Mouse (Mus musculus) megakaryocyte, adult 5-6 weeks (primary cell): ENCODE measurements around the gene Actr6. TPM values are rescaled to one million over a fixed set of nuclear protein-coding genes. Genes with fewer than 3 reads are reported as not detected.

ENCODE experiments used
- ATAC-seq: 2 replicates; pipeline ENCODE4 v1.8.0; 2016; ENCODE audit warnings: mild to moderate bottlenecking, inconsistent platforms; ENCODE audit not compliant: poor library complexity, severe bottlenecking
- total RNA-seq, 2 experiments: library from RNA; stranded (forward) in 1 of 2; stranded (reverse) in 1 of 2; fragments of 153-499, 151-499 nt in 1 of 2; fragments of 221-1000, 200-1000 nt in 1 of 2; gene quantifications; 2 replicates each; pipeline versions ENCODE4 v1.2.3 to v1.2.4; 2015 to 2017

Gene Actr6
- total RNA-seq (2015) (20.1 and 27.0 TPM in 2 replicates), total RNA-seq (2017) (12.1 and 14.8 TPM in 2 replicates)

DNA sequence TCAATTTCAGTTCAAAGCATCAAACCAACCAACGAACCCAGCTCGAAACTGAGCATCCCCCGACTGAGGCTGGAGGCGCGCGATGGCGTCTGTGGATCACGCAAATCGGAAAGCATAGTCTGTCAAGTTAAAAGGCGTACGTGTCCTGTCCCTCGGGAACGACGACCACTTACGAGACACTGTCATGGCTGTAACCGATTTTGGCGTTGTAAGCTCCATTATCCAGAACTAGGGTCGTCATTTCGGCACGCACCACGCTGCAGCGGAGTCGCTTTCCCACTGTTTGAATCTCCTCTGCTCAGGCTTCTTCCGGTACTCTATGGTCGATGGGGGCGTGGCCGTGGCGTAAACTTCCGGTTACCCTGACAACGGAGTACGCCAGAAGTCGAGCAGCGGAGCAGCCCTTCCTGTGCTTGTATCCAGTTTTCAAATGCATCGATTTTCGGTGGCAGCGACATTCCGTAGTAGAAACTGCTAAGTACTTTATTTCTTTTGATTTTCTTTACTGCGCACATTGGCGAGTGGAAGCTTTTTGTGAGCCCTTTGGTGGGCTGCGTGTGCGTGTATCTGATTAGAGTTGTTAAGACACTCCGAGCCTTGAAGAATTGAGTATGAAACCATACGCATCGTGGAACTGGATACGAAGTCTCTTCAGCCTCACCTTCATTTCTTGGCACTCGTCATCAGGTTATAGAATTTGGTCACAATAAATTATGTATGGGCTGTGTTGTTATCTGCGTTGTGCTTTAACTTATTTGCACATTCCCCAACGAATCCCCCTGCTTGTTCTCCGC, at the start of gene Actr6:
Actr6 (minus strand) TSS at position 295 of the 794 bp plus-strand sequence.
- ATAC-seq, result peak; percentile 99

DNA sequence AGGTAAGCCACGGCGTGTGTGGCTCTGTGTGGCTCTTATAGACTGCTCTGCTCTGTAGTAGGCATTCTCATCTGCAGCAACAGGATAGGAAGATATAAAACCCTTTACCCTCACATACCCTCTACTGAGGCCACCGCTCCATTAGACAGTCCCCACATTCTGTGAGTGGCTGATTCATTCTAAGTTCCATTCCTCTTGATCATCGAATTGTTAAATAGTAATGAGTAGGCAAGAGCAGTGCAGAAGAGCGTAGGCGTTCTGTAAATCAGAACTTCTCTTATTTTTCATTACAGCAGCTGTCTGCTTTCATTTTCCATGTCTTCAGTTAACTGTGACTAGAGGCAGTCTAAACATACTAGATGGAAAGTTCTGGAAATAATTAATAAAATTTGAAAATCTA, 43.9 kb upstream of the Actr6 start:
- no peak for ATAC-seq

DNA sequence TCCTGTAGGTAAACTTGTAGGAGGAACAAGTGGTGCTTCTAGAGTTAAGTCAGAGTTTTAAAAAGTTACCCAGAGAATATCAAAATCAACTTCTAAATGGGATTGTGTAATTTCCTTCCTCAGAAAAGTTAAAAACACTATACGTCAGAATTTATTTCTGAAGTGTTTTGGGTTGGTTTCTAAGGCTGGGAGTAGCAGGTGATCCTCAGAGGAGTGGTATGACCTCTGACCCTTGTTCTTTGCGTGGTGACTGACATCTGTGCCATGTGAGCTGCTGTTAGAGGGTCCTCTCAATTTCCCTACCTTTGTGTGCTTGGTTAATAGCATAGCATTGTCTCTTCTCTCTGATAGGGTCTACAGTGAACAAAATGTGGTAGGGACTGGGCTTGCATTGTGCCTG, 39.8 kb upstream of the Actr6 start:
- ATAC-seq, result no peak

GRCm38 (mm10) chr10:89769096-89769495, 37.0 kb upstream of the Actr6 start:
- ATAC-seq, result no peak

DNA sequence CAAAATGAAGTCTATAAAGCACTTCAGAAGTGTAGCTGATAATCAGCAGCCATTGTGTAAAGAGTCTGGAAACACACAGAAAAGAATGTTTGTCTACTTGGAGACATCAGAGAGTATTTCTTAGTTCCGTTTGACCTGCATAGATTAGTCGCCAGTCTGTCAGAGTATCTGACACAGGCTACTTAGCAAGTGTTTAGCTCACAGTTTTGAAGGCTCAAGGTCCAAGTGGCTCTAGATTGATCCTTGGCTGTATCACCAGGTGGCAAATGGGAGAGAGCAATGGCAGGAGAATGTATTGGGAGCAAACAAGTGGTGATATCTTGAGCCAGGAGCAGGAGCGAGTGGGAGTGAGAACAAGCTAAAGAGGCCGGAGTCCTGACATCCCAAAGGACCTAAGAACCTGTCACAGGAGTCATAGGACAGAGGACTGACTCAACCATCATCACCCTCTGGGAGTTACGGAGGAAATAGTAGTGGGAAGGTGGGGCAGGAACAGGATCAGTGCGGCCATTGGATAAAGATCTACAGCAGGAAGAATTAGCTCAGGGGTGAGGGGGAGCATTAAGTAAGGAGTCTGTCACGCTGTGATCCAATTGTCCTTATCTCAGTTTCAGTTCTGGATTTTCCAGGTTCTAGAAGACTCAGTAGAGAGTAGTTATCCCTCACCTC, 36.4 kb upstream of the Actr6 start:
- ATAC-seq, result no peak

- ATAC-seq, result no peak
Measured at GRCm38 (mm10) chr10:89765790-89766714, 34.0 kb upstream of the Actr6 start.

GRCm38 (mm10) chr10:89764457-89765121, 32.5 kb upstream of the Actr6 start:
- ATAC-seq, result no peak

- ATAC-seq, result no peak
Measured at GRCm38 (mm10) chr10:89760772-89761171, 28.7 kb upstream of the Actr6 start.

DNA sequence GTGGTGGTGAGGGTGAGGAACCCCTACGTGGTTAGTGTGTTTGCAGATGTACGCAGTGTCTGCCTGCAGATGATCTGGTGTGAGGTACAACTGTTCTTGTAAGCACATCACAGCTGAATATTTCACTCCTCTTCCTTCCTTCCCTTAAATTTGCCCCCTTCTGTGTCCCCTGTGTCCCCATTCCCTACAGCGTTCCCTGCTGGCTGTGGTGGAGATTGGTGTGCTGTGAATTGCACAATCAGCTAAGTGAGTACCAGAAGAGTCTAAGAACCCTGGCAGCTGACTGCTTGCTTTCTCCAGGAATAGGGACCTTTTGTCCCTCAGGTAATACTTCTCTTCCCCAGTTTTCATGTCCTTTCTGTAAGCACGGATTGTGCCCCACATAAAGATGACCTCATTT, 23.1 kb upstream of the Actr6 start:
- peak; percentile 54 for ATAC-seq

DNA sequence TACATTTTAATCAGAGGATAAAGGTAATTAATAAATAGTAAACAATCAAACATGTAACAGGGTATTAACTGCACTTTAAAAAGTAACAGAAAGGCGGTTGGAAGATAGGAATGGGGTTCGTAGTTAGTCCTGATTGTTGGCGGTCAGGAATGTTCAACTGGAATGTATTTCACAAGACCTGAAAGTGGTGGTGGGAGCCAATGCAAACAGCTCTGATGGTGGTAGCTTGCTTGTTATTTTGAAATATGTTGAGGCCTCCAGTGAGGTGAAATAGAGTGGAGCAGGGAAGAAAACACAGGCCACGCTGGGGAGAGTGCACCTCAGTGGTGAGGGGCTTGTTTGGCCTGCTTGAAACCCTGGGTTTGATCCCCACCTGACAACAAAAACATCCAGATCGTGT, 19.0 kb upstream of the Actr6 start:
- ATAC-seq, result no peak

DNA sequence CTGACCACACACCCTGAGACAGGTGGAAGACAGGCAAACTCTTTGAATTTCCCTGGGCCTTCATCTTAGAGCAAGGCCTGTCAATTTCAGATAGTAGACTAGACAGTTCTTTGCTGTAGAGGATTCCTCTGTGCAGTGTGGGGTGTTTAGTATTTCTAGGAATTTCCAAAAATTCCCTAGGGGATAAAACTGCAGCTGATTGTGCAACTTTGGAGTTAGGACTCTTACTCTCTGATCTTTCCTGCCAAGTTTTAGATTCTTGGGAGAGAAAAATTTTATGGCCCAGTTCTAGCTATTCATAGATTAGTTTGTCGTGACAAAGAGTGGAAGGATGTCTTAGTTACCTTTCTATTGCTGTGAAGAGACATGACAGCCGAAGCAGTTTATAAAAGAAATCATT, 16.5 kb upstream of the Actr6 start:
- no peak for ATAC-seq

DNA sequence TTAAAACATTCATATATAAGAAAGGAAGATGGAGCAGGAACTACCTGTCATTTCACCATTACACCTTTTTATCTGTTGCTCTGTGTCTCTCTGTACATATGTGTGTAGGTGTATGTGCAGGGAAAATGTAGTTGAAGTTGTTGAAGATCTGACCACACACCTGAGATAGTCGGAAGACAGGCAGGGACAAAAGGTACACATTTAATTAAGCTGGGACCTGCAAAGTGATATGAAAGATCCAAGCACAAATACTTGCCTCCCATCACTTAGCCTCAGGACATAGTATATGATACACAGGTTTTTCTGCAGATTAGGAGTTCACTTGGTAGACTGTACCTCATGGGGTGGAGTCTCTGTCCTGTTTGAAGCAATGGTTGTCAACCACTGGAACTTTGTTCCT, 15.8 kb upstream of the Actr6 start:
- no peak for ATAC-seq

DNA sequence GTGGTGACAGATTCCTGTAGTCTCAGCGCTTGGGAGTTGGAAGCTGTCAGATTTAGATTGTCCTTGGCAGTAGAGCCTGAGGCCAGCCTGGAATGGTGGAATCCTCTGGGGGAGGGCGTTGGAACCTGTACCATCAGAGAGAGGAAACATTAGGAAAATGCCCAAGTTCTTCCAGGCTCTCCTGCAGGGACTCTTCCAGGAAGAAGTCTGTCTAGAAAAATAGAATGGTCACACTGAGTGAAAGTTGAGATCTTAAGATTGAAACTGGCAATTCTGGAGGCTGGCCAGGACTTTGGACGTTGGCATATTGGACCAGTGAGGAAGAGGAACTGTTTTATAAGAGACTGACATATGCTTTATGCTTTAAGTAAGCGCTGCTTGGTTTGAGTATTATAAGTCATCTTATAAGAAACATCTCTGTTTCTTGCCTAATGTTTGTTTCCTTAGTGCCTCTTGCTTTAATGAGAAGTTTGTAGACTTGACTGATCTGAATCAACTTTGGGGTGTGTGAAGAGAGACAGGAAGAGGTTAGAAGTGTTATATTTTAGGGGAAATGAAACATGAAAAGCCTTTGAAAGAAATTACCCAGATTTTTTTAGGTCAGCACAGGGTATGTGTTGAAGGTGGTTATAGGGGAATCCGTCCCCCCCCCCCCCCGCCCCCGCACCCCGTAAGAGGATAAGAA, 15.3 kb upstream of the Actr6 start:
- ATAC-seq, result peak; percentile 23

DNA sequence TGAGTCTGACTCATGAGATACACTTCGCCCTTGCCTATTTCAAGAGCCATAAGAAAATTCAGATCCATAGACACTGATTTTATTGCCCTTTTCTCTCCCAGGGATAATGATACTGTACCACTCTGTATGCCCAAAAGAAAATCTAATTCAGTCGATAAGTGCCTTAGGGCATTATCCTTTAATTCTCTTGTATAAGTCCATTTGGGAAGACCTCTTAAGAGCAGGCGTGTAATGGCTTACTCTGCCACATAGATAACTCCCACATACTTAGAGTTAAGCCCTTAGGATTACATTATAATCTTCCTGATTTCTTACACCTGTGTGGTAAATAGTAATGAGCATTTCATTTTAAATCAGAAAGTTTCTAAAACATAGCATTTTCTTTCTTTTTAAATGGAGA, 14.5 kb upstream of the Actr6 start:
- ATAC-seq, result no peak

- ATAC-seq, result peak; percentile 41
Measured at GRCm38 (mm10) chr10:89745666-89746020, 13.5 kb upstream of the Actr6 start.

- ATAC-seq, result peak; percentile 73
Measured at GRCm38 (mm10) chr10:89744871-89745665, 13.0 kb upstream of the Actr6 start, which contains the start of gene Uhrf1bp1l. Gene Uhrf1bp1l, plus strand, starts transcription at chr10:89744991.

DNA sequence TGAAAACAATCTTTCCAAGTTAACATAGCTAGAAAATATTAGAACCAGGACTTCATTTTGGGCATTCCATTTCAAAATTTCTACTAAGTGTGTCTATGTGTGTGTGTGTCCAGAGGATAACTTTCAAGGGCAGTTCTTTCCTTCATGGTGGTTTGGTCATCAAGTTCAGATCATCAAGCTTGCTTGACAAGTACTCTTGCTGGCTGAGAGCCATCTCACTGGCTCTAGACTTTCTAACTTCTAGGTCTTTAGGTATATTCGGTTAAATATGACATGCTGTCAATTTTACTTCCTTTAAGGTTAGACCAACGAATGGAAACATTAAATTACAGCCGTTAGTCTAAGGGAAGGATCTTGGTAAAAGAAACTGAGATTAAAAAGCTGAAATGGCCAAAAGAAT, 12.2 kb upstream of the Actr6 start:
- ATAC-seq, result no peak

GRCm38 (mm10) chr10:89743266-89743665, 11.2 kb upstream of the Actr6 start:
- ATAC-seq, result no peak

DNA sequence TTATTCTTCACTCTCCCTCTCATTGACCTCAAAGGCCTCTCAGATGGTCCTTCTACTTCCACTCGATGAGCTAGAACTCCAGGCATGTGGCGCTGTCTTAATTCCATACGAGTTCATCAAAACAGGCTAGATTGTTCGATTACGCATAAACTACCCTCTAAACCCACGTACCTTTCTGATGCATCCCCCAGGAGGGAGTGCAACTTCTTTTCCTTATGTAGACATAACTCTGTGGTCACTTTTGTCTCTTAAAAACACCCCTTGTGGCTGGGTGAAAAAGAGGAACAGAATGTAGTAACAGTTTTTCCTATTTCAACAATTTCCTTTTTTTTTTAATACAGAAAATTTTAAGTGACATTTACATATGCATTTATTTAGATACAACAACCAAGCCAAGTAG, 8.9 kb upstream of the Actr6 start:
- ATAC-seq, result peak; percentile 63
